Mouse (Mus musculus): ENCODE measurements at regions not wholly inside any gene's neighbourhood (a gene's known extent, or its start where the extent isn't known, plus 50 kb on each side); places are given as distances from the start of the nearest gene placed in this dataset.

- DNase-seq = no peak
Measured at GRCm38 (mm10) chr3:35688111-35688510, 65.8 kb upstream of the Atp11b start.

GRCm38 (mm10) chr3:35688781-35689180, 65.1 kb upstream of the Atp11b start:
- DNase-seq = peak; percentile 9

GRCm38 (mm10) chr3:35693039-35693438, 60.9 kb upstream of the Atp11b start:
- DNase-seq = peak; percentile 64

- no peak for DNase-seq
Measured at GRCm38 (mm10) chr3:35693551-35693950, 60.4 kb upstream of the Atp11b start.

GRCm38 (mm10) chr3:35694241-35694640, 59.7 kb upstream of the Atp11b start:
- DNase-seq = no peak

GRCm38 (mm10) chr3:35695859-35696258, 58.0 kb upstream of the Atp11b start:
- DNase-seq = no peak

- no peak for DNase-seq
Measured at GRCm38 (mm10) chr3:35699266-35699665, 54.6 kb upstream of the Atp11b start.

- no peak for DNase-seq
Measured at GRCm38 (mm10) chr3:35699979-35700378, 53.9 kb upstream of the Atp11b start.

GRCm38 (mm10) chr3:35703528-35704327, 50.2 kb upstream of the Atp11b start:
- DNase-seq = no peak
